12 mouse cellular contexts compared by ENCODE assay signal in genomic region chr9:72969874-72970273, GRCm38 (mm10). TPM values are rescaled to one million over a fixed set of nuclear protein-coding genes. Genes with fewer than 3 reads are reported as not detected.
DNase-seq lines count a peak whose midpoint lies in the region; ATAC-seq and TF ChIP-seq lines count a peak whose summit lies in the region.
"Had no signal": no experiment of that assay in that cellular context is flagged by ENCODE, and none has a peak within 500 bp of the region (broad histone marks: within the 10 kb centered on the region; RNA-seq: fewer than 3 reads in every experiment).

No protein-coding gene starts in this region.

- no peak overlapping the region for H3K27ac ChIP-seq in liver, adult 2 months (replicated peaks; ENCODE audit: insufficient read depth, low read depth, low read length)
- H3K27ac ChIP-seq in liver, embryonic 12.5 days, result no peak overlapping the region
- no peak overlapping the region for H3K27ac ChIP-seq in liver, embryonic 14.5 days
- H3K27ac ChIP-seq: embryonic facial prominence, embryonic 12.5 days; heart, embryonic 13.5 days; stomach, embryonic 15.5 days had no signal

- no peak for TF ChIP-seq POLR2A in liver, adult 2 months (IDR thresholded peaks at IDR 0.05; ENCODE audit: extremely low read depth, insufficient read depth, low read length)

- H3K4me3 ChIP-seq in liver, adult 2 months (ENCODE audit: insufficient read depth, low read depth, low read length), result no peak overlapping the region
- no peak overlapping the region for H3K4me3 ChIP-seq in liver, embryonic 12.5 days
- H3K4me3 ChIP-seq in liver, embryonic 14.5 days (ENCODE audit: insufficient read depth in 1 of 2, low read depth in 2 of 2, low read length in 2 of 2), result no peak overlapping the region
- H3K4me3 ChIP-seq: embryonic facial prominence, embryonic 12.5 days; heart, embryonic 13.5 days; stomach, embryonic 15.5 days had no signal

- no peak overlapping the region for H3K4me2 ChIP-seq in liver, embryonic 12.5 days
- H3K4me2 ChIP-seq in liver, embryonic 14.5 days (ENCODE audit: low read depth), result no peak overlapping the region
- H3K4me2 ChIP-seq: embryonic facial prominence, embryonic 12.5 days; heart, embryonic 13.5 days; stomach, embryonic 15.5 days had no signal

- H3K36me3 ChIP-seq in liver, adult 2 months (ENCODE audit: control insufficient read depth, insufficient read depth, low read length), result no peaks in the 10 kb centered on the region
- no peaks in the 10 kb centered on the region for H3K36me3 ChIP-seq in liver, embryonic 12.5 days
- H3K36me3 ChIP-seq in liver, embryonic 14.5 days (replicated peaks; ENCODE audit: control insufficient read depth, insufficient read depth, low read depth), result no peaks in the 10 kb centered on the region
- H3K36me3 ChIP-seq: embryonic facial prominence, embryonic 12.5 days; heart, embryonic 13.5 days; stomach, embryonic 15.5 days had no signal

- no peaks in the 10 kb centered on the region for H3K27me3 ChIP-seq in liver, adult 2 months (ENCODE audit: control insufficient read depth, insufficient read depth, low read length)
- no peaks in the 10 kb centered on the region for H3K27me3 ChIP-seq in liver, embryonic 12.5 days (replicated peaks)
- no peaks in the 10 kb centered on the region for H3K27me3 ChIP-seq in liver, embryonic 14.5 days (ENCODE audit: control insufficient read depth, insufficient read depth, low read length)
- H3K27me3 ChIP-seq: embryonic facial prominence, embryonic 12.5 days; heart, embryonic 13.5 days; stomach, embryonic 15.5 days had no signal

- no peak for DNase-seq in liver, adult 2 months (ENCODE audit: extremely low read depth, low read depth, low spot score)
- DNase-seq in T-cell, adult 2 months (ENCODE audit: low spot score), result peak; percentile 91
- DNase-seq in liver, embryonic 14.5 days (ENCODE audit: low read depth in 3 of 3, low spot score in 3 of 3), result no peak
- DNase-seq in thymus, postnatal 10 days (ENCODE audit: low spot score in 2 of 2), result peak; percentile 7 to 16
- no peak for DNase-seq in embryo, embryonic 10 days (ENCODE audit: low spot score)
- no peak for DNase-seq in c-Kit-positive CD71-positive TER-119-positive erythroid progenitor cells, embryonic 14.5 days (ENCODE audit: low spot score)
- DNase-seq: adrenal gland, postnatal 36 days had no signal

- H3K79me2 ChIP-seq in liver, adult 2 months (ENCODE audit: control insufficient read depth, insufficient read depth, low read length), result no peaks in the 10 kb centered on the region

- 74% methylated on average over 7 of the region's 7 CpGs for WGBS in liver, adult 2 months
- 61% methylated on average over 7 of the region's 7 CpGs for WGBS in liver, embryonic 12.5 days (ENCODE audit: insufficient replicate concordance)
- WGBS in liver, embryonic 14.5 days (ENCODE audit: insufficient replicate concordance), result 50% methylated on average over 7 of the region's 7 CpGs

- ATAC-seq in liver, embryonic 12.5 days, result no peak
- no peak for ATAC-seq in liver, embryonic 14.5 days (ENCODE audit: insufficient read depth)

- TF ChIP-seq EP300 in liver, embryonic 14.5 days (IDR thresholded peaks at IDR 0.05; ENCODE audit: low read depth), result no peak

- TF ChIP-seq CTCF in liver, adult 2 months (IDR thresholded peaks at IDR 0.05; ENCODE audit: low read depth, low read length), result peak; percentile 17; the same call in 1 of the 2 replicates
- peak; percentile 22; the same call in 1 of the 2 replicates for TF ChIP-seq CTCF in liver, embryonic 14.5 days (IDR thresholded peaks at IDR 0.05; ENCODE audit: low read depth)

- H3K9me3 ChIP-seq in liver, embryonic 12.5 days (replicated peaks), result no peaks in the 10 kb centered on the region
- no peaks in the 10 kb centered on the region for H3K9me3 ChIP-seq in liver, embryonic 14.5 days (ENCODE audit: control insufficient read depth, low read length)
- H3K9me3 ChIP-seq: embryonic facial prominence, embryonic 12.5 days; heart, embryonic 13.5 days; stomach, embryonic 15.5 days had no signal

- H3K4me1 ChIP-seq in liver, adult 2 months (ENCODE audit: control insufficient read depth, insufficient read depth, low read length), result no peaks in the 10 kb centered on the region
- no peaks in the 10 kb centered on the region for H3K4me1 ChIP-seq in liver, embryonic 12.5 days
- H3K4me1 ChIP-seq in liver, embryonic 14.5 days (replicated peaks; ENCODE audit: control insufficient read depth in 2 of 2, insufficient read depth in 2 of 2, low read length in 1 of 2), result no peaks in the 10 kb centered on the region; a peak in 1 of 4 replicates
- H3K4me1 ChIP-seq: embryonic facial prominence, embryonic 12.5 days; heart, embryonic 13.5 days; stomach, embryonic 15.5 days had no signal

- no peak overlapping the region for H3K9ac ChIP-seq in liver, adult 2 months (ENCODE audit: low read depth, low read length)
- no peak overlapping the region for H3K9ac ChIP-seq in liver, embryonic 12.5 days
- H3K9ac ChIP-seq in liver, embryonic 14.5 days (replicated peaks), result no peak overlapping the region
- H3K9ac ChIP-seq: embryonic facial prominence, embryonic 12.5 days; heart, embryonic 13.5 days; stomach, embryonic 15.5 days had no signal

RNA-seq across cellular contexts. Expression of gene Gm44503, which starts 11.2 kb away (rescaled TPM):
- total RNA-seq in liver, adult 2 months (2014; rRNA removed), result not detected in 2 replicates
- polyA plus RNA-seq in liver, adult 2 months (2012; rRNA removed), result not detected in 2 replicates
- polyA plus RNA-seq in liver, embryonic 12.5 days (2016; fragmentation: Nextera tagmentation; extraction: Ambion mirVana), result 0.13 TPM in 1 of 2 replicates, not detected in the other
- not detected in 2 replicates for polyA plus RNA-seq in liver, embryonic 14.5 days (2012; rRNA removed)
- not detected in 2 replicates for polyA plus RNA-seq in liver, embryonic 14.5 days (2014; fragmentation: Nextera tagmentation; extraction: Ambion mirVana)
- total RNA-seq: adrenal gland, postnatal 36 days had no signal
- polyA plus RNA-seq: embryonic facial prominence, embryonic 12.5 days; heart, embryonic 13.5 days; limb, embryonic 11.5 days; stomach, embryonic 15.5 days had no signal

RNA-seq across cellular contexts. Expression of gene Dyx1c1, which starts 11.3 kb away (rescaled TPM):
- 0.09 and 0.20 TPM in 2 replicates for total RNA-seq in liver, adult 2 months (2014; rRNA removed)
- polyA plus RNA-seq in liver, adult 2 months (2012; rRNA removed), result 0.05 and 0.24 TPM in 2 replicates
- polyA plus RNA-seq in liver, embryonic 12.5 days (2016; fragmentation: Nextera tagmentation; extraction: Ambion mirVana), result 0.10 and 0.37 TPM in 2 replicates
- 0.04 and 0.15 TPM in 2 replicates for polyA plus RNA-seq in liver, embryonic 14.5 days (2012; rRNA removed)
- polyA plus RNA-seq in liver, embryonic 14.5 days (2014; fragmentation: Nextera tagmentation; extraction: Ambion mirVana), result 0.11 and 0.13 TPM in 2 replicates

RNA-seq across cellular contexts. Expression of gene Ccpg1os, which starts 15.3 kb away (rescaled TPM):
- total RNA-seq in liver, adult 2 months (2014; rRNA removed), result 11.9 and 15.8 TPM in 2 replicates
- 9.4 and 10.1 TPM in 2 replicates for polyA plus RNA-seq in liver, adult 2 months (2012; rRNA removed)
- 4.4 and 4.6 TPM in 2 replicates for polyA plus RNA-seq in liver, embryonic 12.5 days (2016; fragmentation: Nextera tagmentation; extraction: Ambion mirVana)
- 1.9 and 2.0 TPM in 2 replicates for polyA plus RNA-seq in liver, embryonic 14.5 days (2012; rRNA removed)
- polyA plus RNA-seq in liver, embryonic 14.5 days (2014; fragmentation: Nextera tagmentation; extraction: Ambion mirVana), result 2.7 and 3.0 TPM in 2 replicates

RNA-seq across cellular contexts. Expression of gene Ccpg1, which starts 15.4 kb away (rescaled TPM):
- total RNA-seq in liver, adult 2 months (2014; rRNA removed), result 36.8 and 46.1 TPM in 2 replicates
- polyA plus RNA-seq in liver, adult 2 months (2012; rRNA removed), result 6.3 and 6.7 TPM in 2 replicates
- 12.6 and 13.0 TPM in 2 replicates for polyA plus RNA-seq in liver, embryonic 12.5 days (2016; fragmentation: Nextera tagmentation; extraction: Ambion mirVana)
- 2.0 and 3.4 TPM in 2 replicates for polyA plus RNA-seq in liver, embryonic 14.5 days (2012; rRNA removed)
- 7.8 and 8.1 TPM in 2 replicates for polyA plus RNA-seq in liver, embryonic 14.5 days (2014; fragmentation: Nextera tagmentation; extraction: Ambion mirVana)

RNA-seq across cellular contexts. Expression of gene Pygo1, which starts 44.4 kb away (rescaled TPM):
- 0.20 and 0.46 TPM in 2 replicates for total RNA-seq in liver, adult 2 months (2014; rRNA removed)
- polyA plus RNA-seq in liver, adult 2 months (2012; rRNA removed), result 0.21 and 0.22 TPM in 2 replicates
- 0.35 and 0.48 TPM in 2 replicates for polyA plus RNA-seq in liver, embryonic 12.5 days (2016; fragmentation: Nextera tagmentation; extraction: Ambion mirVana)
- polyA plus RNA-seq in liver, embryonic 14.5 days (2012; rRNA removed), result 0.09 TPM in 2 replicates
- polyA plus RNA-seq in liver, embryonic 14.5 days (2014; fragmentation: Nextera tagmentation; extraction: Ambion mirVana), result 0.04 and 0.06 TPM in 2 replicates

Comparison
In these comparisons a context has a peak if more than half of its experiments do, and no peak if none do; other contexts are left out.
1. DNase-seq: peak in T-cell, adult 2 months (single experiment) and thymus, postnatal 10 days (2 of 2); none in liver, adult 2 months (single experiment), liver, embryonic 14.5 days (0 of 3), embryo, embryonic 10 days (single experiment) and c-Kit-positive CD71-positive TER-119-positive erythroid progenitor cells, embryonic 14.5 days (single experiment).